Mouse (Mus musculus) left cerebral cortex, postnatal 25 days (tissue): Measurements from ENCODE around the gene Olfr1394. TPM values are rescaled to one million over a fixed set of nuclear protein-coding genes. Genes with fewer than 3 reads are reported as not detected.
"Not testable (repeated sequence)": the region's sequence is repeated elsewhere in the genome, so short reads cannot be mapped to it uniquely, and the experiment has no call there.

Experiments
- DNase-seq, 2 experiments: peaks; one replicate each; pipeline ENCODE4 v3.0.0; 2022; ENCODE audit warnings: low spot score in 2 of 2, mixed read lengths in 1 of 2
- intact Hi-C: fragments of 180-260 bp; cut with DNase I; formaldehyde crosslinking; loops from one replicate; pipeline ENCODE4 v1.15.1; 2025
- total RNA-seq, 2 experiments: library from RNA; stranded (reverse); gene quantifications; 2 replicates each; pipeline ENCODE4 v1.2.3; 2021

Olfr1394 gene
- total RNA-seq, 2 experiments from 2014 or later, result not detected

- intact Hi-C loops, result no loop called here
- DNase-seq, result no peak
Observed at GRCm38 (mm10) chr11:49186955-49187488, 32.8 kb downstream of the Olfr1394 start, which contains the start of gene Btnl9. TSS of gene Btnl9 (minus strand) at chr11:49187159.

GRCm38 (mm10) chr11:49187701-49188100, 33.5 kb downstream of the Olfr1394 start:
- intact Hi-C loops, result no loop called here
- no peak for DNase-seq

- intact Hi-C loops, result loop anchor here (1.0 to 5.0 kb wide), 3 partner anchors 82 to 348 kb away; no protein-coding TSS in a partner anchor
- DNase-seq, result peak; percentile 66 to 67
Observed at GRCm38 (mm10) chr11:49189737-49190136, 35.6 kb downstream of the Olfr1394 start.

GRCm38 (mm10) chr11:49191083-49191482, 36.9 kb downstream of the Olfr1394 start:
- DNase-seq, result peak in 1 of 2 experiments; percentile 25
- intact Hi-C loops, result loop anchor here (5.0 kb wide), 2 partner anchors 221 to 346 kb away; no protein-coding TSS in a partner anchor

GRCm38 (mm10) chr11:49194771-49195170, 40.6 kb downstream of the Olfr1394 start:
- DNase-seq, result not testable (repeated sequence)
- intact Hi-C loops, result loop anchor here (5.0 kb wide), 2 partner anchors 218 to 343 kb away; no protein-coding TSS in a partner anchor

- DNase-seq, result no peak
- intact Hi-C loops, result no loop called here
Observed at GRCm38 (mm10) chr11:49195819-49196322, 41.7 kb downstream of the Olfr1394 start.

- intact Hi-C loops, result loop anchor here (5.0 kb wide), 2 partner anchors 343 to 383 kb away; partner anchors contain the start of gene Trim41
- DNase-seq, result no peak
Observed at GRCm38 (mm10) chr11:49200666-49201065, 46.5 kb downstream of the Olfr1394 start.

- intact Hi-C loops, result loop anchor here (5.0 kb wide), 2 partner anchors 344 to 384 kb away; partner anchors contain the start of gene Trim41
- DNase-seq, result no peak
Observed at GRCm38 (mm10) chr11:49201142-49201541, 47.0 kb downstream of the Olfr1394 start.

- intact Hi-C loops, result loop anchor here (5.0 kb wide), 2 partner anchors 345 to 385 kb away; partner anchors contain the start of gene Trim41
- DNase-seq, result no peak
Observed at GRCm38 (mm10) chr11:49202071-49202470, 47.9 kb downstream of the Olfr1394 start.

GRCm38 (mm10) chr11:49202523-49203061, 48.4 kb downstream of the Olfr1394 start:
- intact Hi-C loops, result loop anchor here (1.0 to 5.0 kb wide), 3 partner anchors 42 to 385 kb away; partner anchors contain the start of genes Mgat1 and Trim41
- no peak for DNase-seq

- intact Hi-C loops, result loop anchor here (1.0 to 5.0 kb wide), 3 partner anchors 41 to 386 kb away; partner anchors contain the start of genes Mgat1 and Trim41
- DNase-seq, result peak; percentile 94 to 96
Observed at GRCm38 (mm10) chr11:49203129-49203768, 49.1 kb downstream of the Olfr1394 start, which contains the start of gene Zfp62. TSS of gene Zfp62 (plus strand) at chr11:49203292.

GRCm38 (mm10) chr11:49203771-49204497, 49.8 kb downstream of the Olfr1394 start:
- intact Hi-C loops, result loop anchor here (1.0 to 5.0 kb wide), 3 partner anchors 40 to 387 kb away; partner anchors contain the start of genes Mgat1 and Trim41
- peak in 1 of 2 experiments; percentile 55 for DNase-seq

- DNase-seq, result no peak
- intact Hi-C loops, result no loop called here
Observed at GRCm38 (mm10) chr11:49205080-49205590, 51.0 kb downstream of the Olfr1394 start.

GRCm38 (mm10) chr11:49207495-49207894, 53.3 kb downstream of the Olfr1394 start:
- intact Hi-C loops, result no loop called here
- DNase-seq, result no peak

Other genes starting within 250 kb of the Olfr1394 start
- gene Psme2b, start 208.2 kb upstream of the Olfr1394 start, total RNA-seq, result under 1 TPM; 0.48 to 0.69 TPM
- not detected for gene Olfr56, start 175.5 kb upstream of the Olfr1394 start, total RNA-seq
- gene 9930111J21Rik1, start 175.0 kb upstream of the Olfr1394 start, total RNA-seq, result under 1 TPM; 0.73 to 0.82 TPM
- gene Gm12185, start 162.2 kb upstream of the Olfr1394 start, total RNA-seq, result under 1 TPM; 0.09 to 0.11 TPM
- under 1 TPM in 1 of 2 experiments, not detected in 1; 0.50 TPM for gene Tgtp1, start 160.2 kb upstream of the Olfr1394 start, total RNA-seq
- gene 9930111J21Rik2, start 103.1 kb upstream of the Olfr1394 start, total RNA-seq, result 1 to 10 TPM in 1 of 2 experiments, under 1 TPM in 1; 0.89 to 1.4 TPM
- under 1 TPM in 1 of 2 experiments, not detected in 1; 0.21 TPM for gene Tgtp2, start 90.2 kb upstream of the Olfr1394 start, total RNA-seq
- under 1 TPM; 0.34 to 0.78 TPM for gene Ifi47, start 77.8 kb upstream of the Olfr1394 start, total RNA-seq
- not detected for gene Olfr1396, start 39.5 kb upstream of the Olfr1394 start, total RNA-seq
- not detected for gene Olfr1395, start 12.1 kb upstream of the Olfr1394 start, total RNA-seq
- gene Btnl9, start 32.8 kb downstream of the Olfr1394 start, total RNA-seq, result under 1 TPM in 1 of 2 experiments, not detected in 1; 0.07 TPM
- 10 to 100 TPM; 51.8 to 58.5 TPM for gene Zfp62, start 48.9 kb downstream of the Olfr1394 start, total RNA-seq
- 10 to 100 TPM; 69.0 to 79.2 TPM for gene Mgat1, start 89.8 kb downstream of the Olfr1394 start, total RNA-seq
- under 1 TPM; 0.23 to 0.34 TPM for gene Olfr1393, start 123.9 kb downstream of the Olfr1394 start, total RNA-seq
- gene Olfr1392, start 130.9 kb downstream of the Olfr1394 start, total RNA-seq, result under 1 TPM in 1 of 2 experiments, not detected in 1; 0.14 TPM
- gene Olfr10, start 150.4 kb downstream of the Olfr1394 start, total RNA-seq, result not detected
- not detected for gene Olfr1391, start 168.4 kb downstream of the Olfr1394 start, total RNA-seq
- not detected for gene Olfr1390, start 180.8 kb downstream of the Olfr1394 start, total RNA-seq